Mouse (Mus musculus) midbrain, postnatal 0 days (tissue): ENCODE measurements around the gene Gabrb1. TPM values are rescaled to one million over a fixed set of nuclear protein-coding genes. Genes with fewer than 3 reads are reported as not detected.
A peak's percentile ranks its signal among the peaks of the same experiment; 100 is the strongest.

Experiments
- ATAC-seq: fragments of 200-750 bp; cut with Nextera tagmentation; 2 replicates; pipeline ENCODE4 v1.8.0; 2017; ENCODE audit warnings: moderate number of reproducible peaks, mild to moderate bottlenecking, moderate TSS enrichment, moderate library complexity; ENCODE audit not compliant: low FRiP score
- DNase-seq: peaks from one replicate; pipeline ENCODE4 v3.0.0-alpha.2; 2015; ENCODE audit warnings: low spot score
- H3K27ac ChIP-seq: fragments of 300-500 bp; sonication (generic); 2 replicates; pipeline ENCODE4 v1.5.1; 2014; ENCODE audit warnings: low read depth, mild to moderate bottlenecking, low read length, mixed read lengths
- H3K27me3 ChIP-seq: fragments of 300-500 bp; sonication (generic); 2 replicates; pipeline ENCODE4 v1.6.1; 2014; ENCODE audit warnings: low read length, control low read depth, mixed read lengths; ENCODE audit not compliant: insufficient read depth
- H3K36me3 ChIP-seq: fragments of 300-500 bp; sonication (generic); 2 replicates; pipeline ENCODE4 v1.6.1; 2014; ENCODE audit warnings: low read length, control low read depth, mixed read lengths; ENCODE audit not compliant: insufficient read depth
- H3K4me1 ChIP-seq: fragments of 300-500 bp; sonication (generic); 2 replicates; pipeline ENCODE4 v1.6.1; 2014; ENCODE audit warnings: mild to moderate bottlenecking, control low read depth, antibody characterized with exemption, low read length, mixed read lengths; ENCODE audit not compliant: insufficient read depth
- H3K4me2 ChIP-seq: fragments of 300-500 bp; sonication (generic); 2 replicates; pipeline ENCODE4 v1.6.1; 2014; ENCODE audit warnings: low read depth, mild to moderate bottlenecking, low read length, mixed read lengths; ENCODE audit not compliant: poor library complexity, severe bottlenecking
- H3K4me3 ChIP-seq: fragments of 300-500 bp; sonication (generic); 2 replicates; pipeline ENCODE4 v1.5.1; 2014; ENCODE audit warnings: low read depth, mild to moderate bottlenecking, low read length, moderate library complexity
- H3K9ac ChIP-seq: fragments of 300-500 bp; sonication (generic); replicated peaks from 2 replicates; pipeline ENCODE4 v1.6.1; 2014; ENCODE audit warnings: mild to moderate bottlenecking, low read length, moderate library complexity, mixed read lengths; ENCODE audit not compliant: poor library complexity, severe bottlenecking
- H3K9me3 ChIP-seq: fragments of 300-500 bp; sonication (generic); 2 replicates; pipeline ENCODE4 v1.6.1; 2016; ENCODE audit warnings: low read length, control low read depth
- CTCF ChIP-seq: IDR thresholded peaks from 2 replicates; pipeline ENCODE4 v1.5.1; 2016; ENCODE audit warnings: antibody characterized with exemption, mild to moderate bottlenecking
- WGBS: fragments of 180-500 bp; shearing (Covaris S2); extraction: QIAGEN DNeasy Blood & Tissue Kit; methylation state at CpG from one replicate; pipeline ENCODE4 v1.1.7; 2014; 5-methylcytosine and 5-hydroxymethylcytosine counted together
- polyA plus RNA-seq: library from polyadenylated mRNA; unstranded; fragments of >200 nt; fragmentation: Nextera tagmentation; extraction: Ambion mirVana; gene quantifications from 2 replicates; pipeline ENCODE4 v1.2.1, GENCODE M21; 2015
- total RNA-seq: library from RNA; depleted of rRNA; stranded (reverse); fragments of >200 nt; gene quantifications from 2 replicates; pipeline ENCODE4 v1.2.3, GENCODE M21; 2014

Gabrb1 gene
- total and polyA plus RNA-seq, 2 experiments from 2014 or later, result 15.3 to 46.6 TPM

GRCm38 (mm10) chr5:72172675-72173074 lies 514.8 kb downstream of the Gabrb1 start:
- Histone ChIP-seq H3K4me3 (no peak overlapping the region), H3K27me3 (no peaks in the 10 kb centered on the region), H3K9me3 (no peaks in the 10 kb centered on the region), H3K4me2 (no peak overlapping the region), H3K36me3 (no peaks in the 10 kb centered on the region), H3K4me1 (no peaks in the 10 kb centered on the region), H3K9ac (no peak overlapping the region), H3K27ac (no peak overlapping the region)
- TF ChIP-seq CTCF, result peak; percentile 67
- peak; percentile 50 for DNase-seq
- WGBS, result 33% methylated on average over 3 of the region's 3 CpGs
- no peak for ATAC-seq

- Histone ChIP-seq H3K9me3 (no peaks in the 10 kb centered on the region), H3K36me3 (no peaks in the 10 kb centered on the region), H3K4me1 (no peaks in the 10 kb centered on the region), H3K27me3 (no peaks in the 10 kb centered on the region), H3K4me2 (no peak overlapping the region), H3K9ac (no peak overlapping the region), H3K27ac (no peak overlapping the region), H3K4me3 (no peak overlapping the region)
- WGBS, result 63% methylated on average over 1 of the region's 1 CpGs
- DNase-seq (no peak), ATAC-seq (no peak)
- TF ChIP-seq CTCF, result no peak
Measured at GRCm38 (mm10) chr5:72173521-72173920, 515.6 kb downstream of the Gabrb1 start.

- Histone ChIP-seq H3K4me1 (no peaks in the 10 kb centered on the region), H3K36me3 (no peaks in the 10 kb centered on the region), H3K9ac (no peak overlapping the region), H3K27ac (no peak overlapping the region), H3K27me3 (no peaks in the 10 kb centered on the region), H3K4me2 (0 out of 2 replicates have a peak overlapping the region, but pooled peaks have one; percentile 33), H3K9me3 (no peaks in the 10 kb centered on the region), H3K4me3 (no peak overlapping the region)
- ATAC-seq, result no peak
- DNase-seq, result no peak
- WGBS, result 37% methylated on average over 4 of the region's 4 CpGs
- TF ChIP-seq CTCF, result no peak
Measured at GRCm38 (mm10) chr5:72175050-72175449, 517.1 kb downstream of the Gabrb1 start.

- no peaks in the 10 kb centered on the region for H3K36me3 ChIP-seq
- ATAC-seq, result peak; percentile 55; the same call in 1 of the 2 replicates
- H3K27me3 ChIP-seq, result no peaks in the 10 kb centered on the region
- no peak for TF ChIP-seq CTCF
- DNase-seq, result peak; percentile 18
- WGBS, result 3% methylated on average over 7 of the region's 7 CpGs
- peak overlapping the region; percentile 33 for H3K4me2 ChIP-seq
- H3K9ac ChIP-seq, result no peak overlapping the region; the same call in 1 of the 2 replicates
- H3K9me3 ChIP-seq, result no peaks in the 10 kb centered on the region
- H3K4me3 ChIP-seq, result no peak overlapping the region
- no peaks in the 10 kb centered on the region for H3K4me1 ChIP-seq
- H3K27ac ChIP-seq, result no peak overlapping the region
Measured at GRCm38 (mm10) chr5:72175530-72175929, 517.6 kb downstream of the Gabrb1 start.

GRCm38 (mm10) chr5:72181194-72181593 lies 523.3 kb downstream of the Gabrb1 start:
- Histone ChIP-seq H3K27ac (no peak overlapping the region), H3K4me2 (no peak overlapping the region), H3K4me1 (no peaks in the 10 kb centered on the region), H3K9ac (no peak overlapping the region), H3K4me3 (no peak overlapping the region), H3K36me3 (no peaks in the 10 kb centered on the region), H3K9me3 (no peaks in the 10 kb centered on the region), H3K27me3 (no peaks in the 10 kb centered on the region)
- no peak for ATAC-seq
- 42% methylated on average over 1 of the region's 1 CpGs for WGBS
- TF ChIP-seq CTCF, result no peak
- DNase-seq, result no peak

GRCm38 (mm10) chr5:72182804-72183203 lies 524.9 kb downstream of the Gabrb1 start:
- no peak for ATAC-seq

More at GRCm38 (mm10) chr5:72182804-72183203, 524.9 kb downstream of the Gabrb1 start:
- DNase-seq, result no peak
- 87% methylated on average over 4 of the region's 4 CpGs for WGBS
- Histone ChIP-seq H3K4me1 (no peaks in the 10 kb centered on the region), H3K27me3 (no peaks in the 10 kb centered on the region), H3K9ac (no peak overlapping the region), H3K9me3 (no peaks in the 10 kb centered on the region), H3K36me3 (no peaks in the 10 kb centered on the region), H3K4me3 (no peak overlapping the region), H3K4me2 (no peak overlapping the region), H3K27ac (no peak overlapping the region)
- TF ChIP-seq CTCF, result no peak
